Mouse (Mus musculus) heart, embryonic 11.5 days (tissue): ENCODE results near the gene Akt2. TPM values are rescaled to one million over a fixed set of nuclear protein-coding genes. Genes with fewer than 3 reads are reported as not detected.
A peak's percentile ranks its signal among the peaks of the same experiment; 100 is the strongest.

ENCODE experiments used
- ATAC-seq: fragments of 200-750 bp; cut with Nextera tagmentation; replicated peaks from 2 replicates; pipeline ENCODE4 v1.8.0; 2017; ENCODE audit warnings: moderate library complexity; ENCODE audit not compliant: insufficient number of reproducible peaks, low FRiP score, low TSS enrichment
- H3K27ac ChIP-seq: fragments of 300-500 bp; sonication (generic); 2 replicates; pipeline ENCODE4 v1.5.1; 2014; ENCODE audit warnings: mild to moderate bottlenecking, low read depth, low read length
- H3K27me3 ChIP-seq: fragments of 300-500 bp; sonication (generic); 2 replicates; pipeline ENCODE4 v1.6.1; 2014; ENCODE audit warnings: mild to moderate bottlenecking, low read length, mixed read lengths; ENCODE audit not compliant: control insufficient read depth, insufficient read depth
- H3K36me3 ChIP-seq: fragments of 300-500 bp; sonication (generic); 2 replicates; pipeline ENCODE4 v1.6.1; 2014; ENCODE audit warnings: mild to moderate bottlenecking, low read length, moderate library complexity, mixed read lengths; ENCODE audit not compliant: control insufficient read depth, insufficient read depth
- H3K4me1 ChIP-seq: fragments of 300-500 bp; sonication (generic); 2 replicates; pipeline ENCODE4 v1.6.1; 2014; ENCODE audit warnings: low read length; ENCODE audit not compliant: control insufficient read depth, insufficient read depth
- H3K4me2 ChIP-seq: fragments of 300-500 bp; sonication (generic); 2 replicates; pipeline ENCODE4 v1.6.1; 2014; ENCODE audit warnings: mild to moderate bottlenecking, moderate library complexity
- H3K4me3 ChIP-seq: fragments of 300-500 bp; sonication (generic); 2 replicates; pipeline ENCODE4 v1.5.1; 2014; ENCODE audit warnings: low read depth, low read length
- H3K9ac ChIP-seq: fragments of 300-500 bp; sonication (generic); 2 replicates; pipeline ENCODE4 v1.6.1; 2014; ENCODE audit warnings: mild to moderate bottlenecking, low read depth, low read length, moderate library complexity
- H3K9me3 ChIP-seq: fragments of 300-500 bp; sonication (generic); replicated peaks from 2 replicates; pipeline ENCODE4 v1.6.1; 2016; ENCODE audit warnings: low read length; ENCODE audit not compliant: control insufficient read depth
- WGBS: fragments of 180-500 bp; shearing (Covaris S2); extraction: QIAGEN DNeasy Blood & Tissue Kit; methylation state at CpG from one replicate; pipeline ENCODE4 v1.1.7; 2014; ENCODE audit not compliant: insufficient replicate concordance; 5-methylcytosine and 5-hydroxymethylcytosine counted together
- polyA plus RNA-seq: library from polyadenylated mRNA; unstranded; fragments of >200 nt; fragmentation: Nextera tagmentation; extraction: Ambion mirVana; gene quantifications from 2 replicates; pipeline ENCODE4 v1.2.1, GENCODE M21; 2014

Akt2 gene
- polyA plus RNA-seq, 1 experiment from 2014 or later, result 72.1 TPM

GRCm38 (mm10) chr7:27578465-27578864, 12.9 kb upstream of the Akt2 start:
- H3K4me2 ChIP-seq, result no peak overlapping the region
- no peaks in the 10 kb centered on the region for H3K4me1 ChIP-seq
- H3K4me3 ChIP-seq, result no peak overlapping the region
- WGBS, result 83% methylated on average over 7 of the region's 7 CpGs
- H3K27ac ChIP-seq, result no peak overlapping the region
- no peak for ATAC-seq
- no peaks in the 10 kb centered on the region for H3K27me3 ChIP-seq
- no peak overlapping the region for H3K9ac ChIP-seq
- no peaks in the 10 kb centered on the region for H3K9me3 ChIP-seq
- peaks cover 27% of the 10 kb centered on the region for H3K36me3 ChIP-seq

- Histone ChIP-seq H3K4me2 (no peak overlapping the region), H3K4me1 (no peaks in the 10 kb centered on the region), H3K4me3 (no peak overlapping the region), H3K27me3 (no peaks in the 10 kb centered on the region), H3K27ac (no peak overlapping the region), H3K9me3 (no peaks in the 10 kb centered on the region), H3K9ac (no peak overlapping the region), H3K36me3 (peaks cover 21% of the 10 kb centered on the region)
- ATAC-seq, result no peak
- 86% methylated on average over 14 of the region's 14 CpGs for WGBS
These were observed 10.8 kb upstream of the Akt2 start for GRCm38 (mm10) chr7:27580380-27581174.

GRCm38 (mm10) chr7:27586861-27587260, 4.5 kb upstream of the Akt2 start:
- Histone ChIP-seq H3K4me3 (no peak overlapping the region), H3K9ac (no peak overlapping the region), H3K36me3 (peaks cover 2% of the 10 kb centered on the region), H3K9me3 (no peaks in the 10 kb centered on the region), H3K27ac (no peak overlapping the region), H3K27me3 (no peaks in the 10 kb centered on the region), H3K4me2 (no peak overlapping the region), H3K4me1 (no peaks in the 10 kb centered on the region)
- ATAC-seq, result no peak
- 76% methylated on average over 2 of the region's 2 CpGs for WGBS

- Histone ChIP-seq H3K4me3 (no peak overlapping the region), H3K36me3 (peaks cover 2% of the 10 kb centered on the region; the same call in 1 of the 2 replicates)
These were observed 3.6 kb upstream of the Akt2 start for GRCm38 (mm10) chr7:27587741-27588140.

GRCm38 (mm10) chr7:27590088-27590487, 1.3 kb upstream of the Akt2 start:
- H3K36me3 ChIP-seq, result no peaks in the 10 kb centered on the region; the same call in 1 of the 2 replicates
- H3K9me3 ChIP-seq, result no peaks in the 10 kb centered on the region

More at GRCm38 (mm10) chr7:27587741-27588140, 3.6 kb upstream of the Akt2 start:
- WGBS, result 87% methylated on average over 2 of the region's 2 CpGs
- Histone ChIP-seq H3K9ac (no peak overlapping the region), H3K9me3 (no peaks in the 10 kb centered on the region), H3K27me3 (no peaks in the 10 kb centered on the region), H3K27ac (no peak overlapping the region), H3K4me2 (no peak overlapping the region), H3K4me1 (peaks cover 2% of the 10 kb centered on the region)
- no peak for ATAC-seq

GRCm38 (mm10) chr7:27590566-27591213, 662 bp upstream of the Akt2 start:
- H3K4me2 ChIP-seq, result peak overlapping the region; percentile 62
- no peaks in the 10 kb centered on the region; the same call in 1 of the 2 replicates for H3K36me3 ChIP-seq
- H3K27me3 ChIP-seq, result no peaks in the 10 kb centered on the region
- peak overlapping the region; percentile 75 for H3K4me3 ChIP-seq
- H3K4me1 ChIP-seq, result peaks cover 26% of the 10 kb centered on the region
- no peak for ATAC-seq
- H3K9ac ChIP-seq, result peak overlapping the region; percentile 71; the same call in 1 of the 2 replicates
- WGBS, result 51% methylated on average over 4 of the region's 4 CpGs
- H3K9me3 ChIP-seq, result no peaks in the 10 kb centered on the region
- H3K27ac ChIP-seq, result peak overlapping the region; percentile 98

More at GRCm38 (mm10) chr7:27590088-27590487, 1.3 kb upstream of the Akt2 start:
- no peaks in the 10 kb centered on the region for H3K27me3 ChIP-seq
- no peak overlapping the region for H3K4me3 ChIP-seq
- no peak overlapping the region for H3K27ac ChIP-seq
- 90% methylated on average over 4 of the region's 4 CpGs for WGBS
- no peak overlapping the region for H3K9ac ChIP-seq
- H3K4me2 ChIP-seq, result no peak overlapping the region
- peaks cover 23% of the 10 kb centered on the region for H3K4me1 ChIP-seq
- ATAC-seq, result no peak

- Histone ChIP-seq H3K27me3 (no peaks in the 10 kb centered on the region), H3K4me2 (peak overlapping the region; percentile 86), H3K9me3 (no peaks in the 10 kb centered on the region), H3K4me1 (peaks cover 42% of the 10 kb centered on the region), H3K4me3 (peak overlapping the region; percentile 75), H3K9ac (peak overlapping the region; percentile 96), H3K27ac (peak overlapping the region; percentile 98), H3K36me3 (no peaks in the 10 kb centered on the region; the same call in 1 of the 2 replicates)
- under 1% methylated on average over 17 of the region's 17 CpGs for WGBS
- peak; percentile 60 for ATAC-seq
These were observed 1.0 kb downstream of the Akt2 start for GRCm38 (mm10) chr7:27592217-27592929.

GRCm38 (mm10) chr7:27592934-27593645, 1.7 kb downstream of the Akt2 start:
- 35% methylated on average over 12 of the region's 12 CpGs for WGBS
- no peaks in the 10 kb centered on the region for H3K9me3 ChIP-seq
- peaks cover 50% of the 10 kb centered on the region for H3K4me1 ChIP-seq
- H3K4me3 ChIP-seq, result peak overlapping the region; percentile 75
- H3K36me3 ChIP-seq, result no peaks in the 10 kb centered on the region; the same call in 1 of the 2 replicates
- no peak for ATAC-seq
- no peaks in the 10 kb centered on the region for H3K27me3 ChIP-seq
- H3K4me2 ChIP-seq, result peak overlapping the region; percentile 86
- peak overlapping the region; percentile 96 for H3K9ac ChIP-seq
- peak overlapping the region; percentile 98 for H3K27ac ChIP-seq
